In the genomic region with DNA sequence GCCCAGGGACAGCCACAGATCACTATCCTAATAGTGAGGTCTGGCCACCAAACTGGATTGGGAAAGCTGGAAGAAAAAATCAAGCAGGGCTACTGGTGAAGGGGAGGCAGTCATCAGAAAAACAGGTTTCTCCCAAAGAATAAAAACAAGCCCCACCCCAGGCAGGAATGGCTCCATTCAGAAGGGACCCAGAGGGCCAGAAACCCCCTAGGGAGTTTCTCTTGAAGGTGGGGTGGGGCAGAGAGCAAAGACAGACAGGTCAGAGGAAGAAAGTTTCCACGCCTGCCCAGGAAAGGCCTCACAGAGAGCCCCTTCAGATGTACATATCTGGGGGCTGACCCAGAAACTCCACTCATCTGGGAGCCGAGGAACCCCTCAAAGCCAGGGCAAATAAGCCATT, we compare ENCODE assay signal across 11 mouse cellular contexts. TPM values are rescaled to one million over a fixed set of nuclear protein-coding genes. Genes with fewer than 3 reads are reported as not detected.
DNase-seq lines count a peak whose midpoint lies in the region; ATAC-seq and TF ChIP-seq lines count a peak whose summit lies in the region.
"Had no signal": no experiment of that assay in that cellular context is flagged by ENCODE, and none has a peak within 500 bp of the region (broad histone marks: within the 10 kb centered on the region; RNA-seq: fewer than 3 reads in every experiment).

No protein-coding gene starts in this region.

- no peaks in the 10 kb centered on the region for H3K9me3 ChIP-seq in kidney, embryonic 14.5 days (ENCODE audit: control insufficient read depth, low read length)
- H3K9me3 ChIP-seq in embryonic facial prominence, embryonic 11.5 days (replicated peaks; ENCODE audit: control insufficient read depth, low read length), result no peaks in the 10 kb centered on the region
- H3K9me3 ChIP-seq in hindbrain, embryonic 15.5 days, result no peaks in the 10 kb centered on the region
- H3K9me3 ChIP-seq in liver, postnatal 0 days (ENCODE audit: low read length), result no peaks in the 10 kb centered on the region
- H3K9me3 ChIP-seq: G1E; liver, embryonic 12.5 days had no signal

- WGBS in kidney, embryonic 14.5 days, result 83% methylated on average over 2 of the region's 2 CpGs
- WGBS in embryonic facial prominence, embryonic 11.5 days, result 62% methylated on average over 2 of the region's 2 CpGs
- 68% methylated on average over 2 of the region's 2 CpGs for WGBS in hindbrain, embryonic 15.5 days
- WGBS in liver, postnatal 0 days (ENCODE audit: insufficient replicate concordance), result 86% methylated on average over 2 of the region's 2 CpGs

- peaks cover 27% of the 10 kb centered on the region for H3K4me1 ChIP-seq in kidney, embryonic 14.5 days (ENCODE audit: control insufficient read depth, insufficient read depth, low read length)
- peaks cover 4% of the 10 kb centered on the region for H3K4me1 ChIP-seq in embryonic facial prominence, embryonic 11.5 days (ENCODE audit: control insufficient read depth, insufficient read depth, low read length)
- H3K4me1 ChIP-seq in hindbrain, embryonic 15.5 days (replicated peaks), result peaks cover 71% of the 10 kb centered on the region
- H3K4me1 ChIP-seq in liver, postnatal 0 days (ENCODE audit: insufficient read depth), result peaks cover 5% of the 10 kb centered on the region

- H3K36me3 ChIP-seq in kidney, embryonic 14.5 days (ENCODE audit: control insufficient read depth, insufficient read depth, low read length), result no peaks in the 10 kb centered on the region
- H3K36me3 ChIP-seq in embryonic facial prominence, embryonic 11.5 days (replicated peaks; ENCODE audit: control insufficient read depth, insufficient read depth, low read depth, low read length), result no peaks in the 10 kb centered on the region; the same call in 1 of the 2 replicates
- no peaks in the 10 kb centered on the region for H3K36me3 ChIP-seq in hindbrain, embryonic 15.5 days
- H3K36me3 ChIP-seq in myocyte (ENCODE audit: control insufficient read depth, insufficient read depth), result no peaks in the 10 kb centered on the region
- H3K36me3 ChIP-seq in liver, postnatal 0 days (replicated peaks; ENCODE audit: insufficient read depth, low read length), result no peaks in the 10 kb centered on the region
- H3K36me3 ChIP-seq: liver, embryonic 12.5 days had no signal

- no peak for ATAC-seq in kidney, embryonic 14.5 days (ENCODE audit: low FRiP score, low TSS enrichment)
- no peak for ATAC-seq in embryonic facial prominence, embryonic 11.5 days (replicated peaks; ENCODE audit: insufficient number of reproducible peaks, low FRiP score, low TSS enrichment, low read depth)
- ATAC-seq in hindbrain, embryonic 15.5 days (ENCODE audit: low FRiP score, low read depth), result no peak
- ATAC-seq in liver, postnatal 0 days, result no peak

- no peak overlapping the region for H3K4me3 ChIP-seq in kidney, embryonic 14.5 days (ENCODE audit: low read length)
- H3K4me3 ChIP-seq in embryonic facial prominence, embryonic 11.5 days (ENCODE audit: low read depth, low read length), result peak overlapping the region; percentile 54
- peak overlapping the region; percentile 58 for H3K4me3 ChIP-seq in hindbrain, embryonic 15.5 days
- peak overlapping the region; percentile 36 for H3K4me3 ChIP-seq in myocyte
- no peak overlapping the region for H3K4me3 ChIP-seq in liver, postnatal 0 days (ENCODE audit: low read depth, low read length)

- H3K27ac ChIP-seq in kidney, embryonic 14.5 days (ENCODE audit: low read depth, low read length), result no peak overlapping the region
- no peak overlapping the region for H3K27ac ChIP-seq in embryonic facial prominence, embryonic 11.5 days (replicated peaks; ENCODE audit: low read depth, low read length)
- peak overlapping the region; percentile 89; the same call in 1 of the 2 replicates for H3K27ac ChIP-seq in hindbrain, embryonic 15.5 days (replicated peaks)
- H3K27ac ChIP-seq in liver, postnatal 0 days (ENCODE audit: low read depth), result no peak overlapping the region
- H3K27ac ChIP-seq: liver, embryonic 12.5 days had no signal

- H3K79me2 ChIP-seq in myocyte (ENCODE audit: control insufficient read depth, insufficient read depth), result peaks cover 18% of the 10 kb centered on the region

- no peak for TF ChIP-seq POLR2A in myocyte (IDR thresholded peaks at IDR 0.05; ENCODE audit: insufficient read length, low read depth)

- no peak for TF ChIP-seq EP300 in liver, postnatal 0 days (IDR thresholded peaks at IDR 0.05; ENCODE audit: low read depth)

- H3ac ChIP-seq in myocyte (ENCODE audit: control insufficient read depth, insufficient read length), result peak overlapping the region; percentile 7

- H3K27me3 ChIP-seq in kidney, embryonic 14.5 days (ENCODE audit: control insufficient read depth, insufficient read depth, low read length), result no peaks in the 10 kb centered on the region
- no peaks in the 10 kb centered on the region for H3K27me3 ChIP-seq in embryonic facial prominence, embryonic 11.5 days (ENCODE audit: control insufficient read depth, insufficient read depth, low read length)
- no peaks in the 10 kb centered on the region for H3K27me3 ChIP-seq in hindbrain, embryonic 15.5 days
- H3K27me3 ChIP-seq in myocyte (ENCODE audit: control insufficient read depth, insufficient read depth, insufficient read length), result no peaks in the 10 kb centered on the region
- H3K27me3 ChIP-seq in liver, postnatal 0 days (ENCODE audit: insufficient read depth, low read length), result no peaks in the 10 kb centered on the region
- H3K27me3 ChIP-seq: liver, embryonic 12.5 days had no signal

- no peak for TF ChIP-seq CTCF in liver, postnatal 0 days (IDR thresholded peaks at IDR 0.05; ENCODE audit: low read depth)

- H3K4me2 ChIP-seq in kidney, embryonic 14.5 days (replicated peaks; ENCODE audit: low read depth, low read length), result peak overlapping the region; percentile 94; the same call in 1 of the 2 replicates
- peak overlapping the region; percentile 90; the same call in 1 of the 2 replicates for H3K4me2 ChIP-seq in embryonic facial prominence, embryonic 11.5 days (ENCODE audit: low read depth, low read length)
- peak overlapping the region; percentile 73 for H3K4me2 ChIP-seq in hindbrain, embryonic 15.5 days
- H3K4me2 ChIP-seq in myocyte (ENCODE audit: low read depth), result peak overlapping the region; percentile 82
- H3K4me2 ChIP-seq in liver, postnatal 0 days (ENCODE audit: low read depth, low read length), result no peak overlapping the region

- H3K9ac ChIP-seq in kidney, embryonic 14.5 days (ENCODE audit: low read depth, low read length), result peak overlapping the region; percentile 71; the same call in 1 of the 2 replicates
- peak overlapping the region; percentile 68 for H3K9ac ChIP-seq in embryonic facial prominence, embryonic 11.5 days (replicated peaks; ENCODE audit: low read length)
- peak overlapping the region; percentile 78 for H3K9ac ChIP-seq in hindbrain, embryonic 15.5 days
- H3K9ac ChIP-seq in liver, postnatal 0 days (replicated peaks), result no peak overlapping the region

- no peak for DNase-seq in kidney, postnatal 14 days
- no peak for DNase-seq in embryonic facial prominence, embryonic 11.5 days (ENCODE audit: low spot score)
- no peak for DNase-seq in liver, postnatal 0 days
- DNase-seq in ovary, postnatal 10 days (ENCODE audit: low spot score), result no peak
- no peak for DNase-seq in natural killer cell, adult 2 months (ENCODE audit: low spot score in 2 of 2)
- DNase-seq: thymus, postnatal 36 days had no signal

TF ChIP-seq in myocyte, 11 proteins besides CTCF, POLR2A, EP300 and RAD21:
- TF ChIP-seq MYOD1 (IDR thresholded peaks at IDR 0.05; ENCODE audit: control insufficient read depth in 1 of 3, insufficient read length in 2 of 3, low read depth in 2 of 3), result no peak
- TF ChIP-seq SRF (IDR thresholded peaks at IDR 0.05; ENCODE audit: control insufficient read depth, insufficient read length, low read depth), result no peak
- no peak for TF ChIP-seq REST (IDR thresholded peaks at IDR 0.05; ENCODE audit: insufficient read depth, insufficient read length)
- TF ChIP-seq USF1 (IDR thresholded peaks at IDR 0.05; ENCODE audit: low read depth), result no peak
- no peak for TF ChIP-seq MYOG (IDR thresholded peaks at IDR 0.05; ENCODE audit: control insufficient read depth in 1 of 3, insufficient read depth in 1 of 3, insufficient read length in 2 of 3, low read depth in 2 of 3)
- no peak for TF ChIP-seq MAX (IDR thresholded peaks at IDR 0.05; ENCODE audit: low read depth)
- no peak for TF ChIP-seq TCF12 (IDR thresholded peaks at IDR 0.05; ENCODE audit: insufficient read depth, poor library complexity, severe bottlenecking)
- no peak for TF ChIP-seq CEBPB (IDR thresholded peaks at IDR 0.05; ENCODE audit: insufficient read depth, poor library complexity, severe bottlenecking)
- TF ChIP-seq E2F4 (IDR thresholded peaks at IDR 0.05; ENCODE audit: insufficient read depth), result no peak
- TF ChIP-seq TCF3 (IDR thresholded peaks at IDR 0.05; ENCODE audit: insufficient read length, low read depth), result no peak
- TF ChIP-seq POLR2AphosphoS2 (IDR thresholded peaks at IDR 0.05; ENCODE audit: insufficient read length, low read depth), result no peak
TF ChIP-seq in myocyte: peak in this region for 0.

RNA-seq across cellular contexts. Expression of gene Limk2, which starts 38.8 kb away (rescaled TPM):
- 32.6 and 41.7 TPM in 2 replicates for polyA plus RNA-seq in kidney, embryonic 14.5 days (2014; fragmentation: Nextera tagmentation; extraction: Ambion mirVana)
- 47.3 and 55.9 TPM in 2 replicates for polyA plus RNA-seq in embryonic facial prominence, embryonic 11.5 days (2014; fragmentation: Nextera tagmentation; extraction: Ambion mirVana)
- polyA plus RNA-seq in hindbrain, embryonic 15.5 days (2015; fragmentation: Nextera tagmentation; extraction: Ambion mirVana), result 148 and 158 TPM in 2 replicates
- polyA plus RNA-seq in myocyte (2012; fragmentation: generic; extraction: Trizol), result 37.8 TPM
- polyA plus RNA-seq in liver, postnatal 0 days (2015; fragmentation: Nextera tagmentation; extraction: Ambion mirVana), result 6.7 and 6.8 TPM in 2 replicates

RNA-seq across cellular contexts. Expression of gene Pik3ip1, which starts 40.0 kb away (rescaled TPM):
- 7.0 and 7.8 TPM in 2 replicates for polyA plus RNA-seq in kidney, embryonic 14.5 days (2014; fragmentation: Nextera tagmentation; extraction: Ambion mirVana)
- polyA plus RNA-seq in embryonic facial prominence, embryonic 11.5 days (2014; fragmentation: Nextera tagmentation; extraction: Ambion mirVana), result 10.5 and 10.6 TPM in 2 replicates
- polyA plus RNA-seq in hindbrain, embryonic 15.5 days (2015; fragmentation: Nextera tagmentation; extraction: Ambion mirVana), result 26.1 and 26.3 TPM in 2 replicates
- 5.8 TPM for polyA plus RNA-seq in myocyte (2012; fragmentation: generic; extraction: Trizol)
- polyA plus RNA-seq in liver, postnatal 0 days (2015; fragmentation: Nextera tagmentation; extraction: Ambion mirVana), result 2.4 and 2.5 TPM in 2 replicates

Comparison
In these comparisons a context has a peak if more than half of its experiments do, and no peak if none do; other contexts are left out.
1. H3K4me3 ChIP-seq: peak in embryonic facial prominence, embryonic 11.5 days (single experiment), hindbrain, embryonic 15.5 days (single experiment) and myocyte (single experiment); none in kidney, embryonic 14.5 days (single experiment) and liver, postnatal 0 days (single experiment).